Mouse (Mus musculus): ENCODE measurements around the gene Notum.

Gene Notum

DNA sequence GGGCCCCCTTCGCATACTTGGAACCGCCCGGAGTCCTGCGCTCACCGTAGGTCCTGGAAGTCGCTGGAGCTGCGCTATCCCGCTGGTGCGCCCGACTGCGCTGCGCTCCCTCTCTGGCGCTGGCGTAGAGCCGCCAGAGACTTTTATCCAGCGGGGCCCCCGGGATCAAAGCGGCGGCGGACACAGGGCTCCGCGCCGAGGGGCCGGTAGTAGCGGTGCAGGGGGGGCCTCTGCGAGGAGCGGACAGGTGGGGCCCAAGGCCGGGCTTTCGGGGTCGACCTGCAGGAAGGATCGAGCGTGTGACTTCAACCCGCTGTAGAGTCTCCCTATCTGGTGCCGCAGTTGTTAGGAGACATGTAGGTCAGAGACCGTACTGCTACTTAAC is at the start of gene Notum:
Notum (minus strand) TSS at position 100 of the 385 bp plus-strand sequence.
- 3% methylated on average over 35 of the region's 35 CpGs for WGBS

DNA sequence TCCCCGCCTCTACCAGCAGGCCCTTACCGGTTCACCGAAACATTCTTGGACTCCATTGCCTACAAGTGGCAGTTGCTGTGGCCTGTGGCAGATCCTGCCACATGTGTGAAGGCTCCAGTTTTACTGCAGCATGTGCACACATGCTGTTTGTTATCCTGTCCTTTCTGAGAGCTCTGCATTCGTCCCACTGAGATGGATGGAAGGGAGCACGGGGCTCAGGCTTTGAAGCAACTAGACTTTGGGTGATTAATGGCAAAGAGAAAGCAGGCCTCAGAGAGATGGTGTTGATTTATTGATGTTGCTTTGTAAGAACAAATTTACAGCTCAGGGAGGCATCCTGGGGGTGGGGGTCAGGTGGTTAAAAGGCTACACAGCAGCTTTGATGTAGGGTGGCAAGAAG is 49.7 kb upstream of the Notum start:
- 90% methylated on average over 5 of the region's 5 CpGs for WGBS

DNA sequence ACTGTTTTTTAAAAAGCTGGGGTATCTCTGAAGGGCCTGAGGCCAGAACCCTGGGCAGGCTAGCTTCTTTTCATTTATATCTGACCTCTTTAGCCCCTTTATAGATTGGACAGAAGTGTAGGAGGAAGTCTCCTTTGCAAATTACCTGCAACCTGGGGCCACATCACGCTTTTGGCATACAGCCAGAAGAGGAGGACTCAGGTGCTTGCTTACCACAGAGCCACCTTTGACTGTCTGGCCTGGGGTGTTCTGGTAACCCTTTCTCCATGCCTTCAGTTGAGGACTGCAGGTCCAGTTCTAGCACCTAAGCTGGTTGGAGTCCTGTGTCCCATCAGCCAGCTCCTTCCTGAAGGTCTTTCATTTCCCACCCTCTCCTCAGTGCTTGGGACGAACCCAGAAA is 48.6 kb upstream of the Notum start:
- WGBS, result 80% methylated on average over 2 of the region's 2 CpGs

DNA sequence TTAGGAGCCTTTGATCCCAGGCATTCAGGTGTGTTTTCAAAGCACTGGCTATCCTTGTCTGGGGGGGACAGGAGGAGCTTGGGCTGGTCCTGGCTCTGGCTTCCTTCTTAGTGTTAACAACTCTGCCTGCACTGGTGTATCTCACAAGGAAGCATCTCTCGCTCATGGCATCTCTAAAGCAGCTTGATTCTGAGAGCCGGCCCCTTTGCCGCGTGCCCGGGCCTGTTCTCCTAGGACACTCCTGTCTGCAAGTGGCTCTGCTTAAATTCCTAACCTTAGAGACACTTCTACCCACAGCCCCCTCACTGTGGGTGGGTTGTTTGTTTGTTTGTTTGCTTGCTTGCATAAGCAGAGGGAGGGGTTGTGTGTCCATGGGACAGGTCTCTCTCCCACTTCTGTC is 47.0 kb upstream of the Notum start:
- WGBS, result 60% methylated on average over 5 of the region's 5 CpGs

DNA sequence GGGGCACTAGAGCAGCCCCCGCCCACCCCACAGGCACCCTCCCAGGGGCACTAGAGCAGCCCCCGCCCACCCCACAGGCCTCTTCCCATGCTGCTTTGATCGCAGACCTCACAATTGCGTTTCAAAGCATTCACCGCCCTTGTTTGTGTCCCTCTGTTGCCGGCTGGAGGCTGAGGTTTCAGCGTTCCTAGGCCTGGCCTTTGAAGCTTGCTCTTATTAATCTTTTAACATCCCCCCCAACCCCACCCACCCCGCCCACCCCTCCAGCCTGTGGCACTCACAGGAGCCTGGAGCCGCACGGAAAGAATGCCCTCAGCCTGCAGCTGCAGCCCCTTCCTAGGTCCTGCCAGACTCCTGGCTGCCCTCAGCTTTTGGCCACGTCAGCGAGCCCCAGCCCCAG is 46.2 kb upstream of the Notum start:
- 49% methylated on average over 12 of the region's 12 CpGs for WGBS

DNA sequence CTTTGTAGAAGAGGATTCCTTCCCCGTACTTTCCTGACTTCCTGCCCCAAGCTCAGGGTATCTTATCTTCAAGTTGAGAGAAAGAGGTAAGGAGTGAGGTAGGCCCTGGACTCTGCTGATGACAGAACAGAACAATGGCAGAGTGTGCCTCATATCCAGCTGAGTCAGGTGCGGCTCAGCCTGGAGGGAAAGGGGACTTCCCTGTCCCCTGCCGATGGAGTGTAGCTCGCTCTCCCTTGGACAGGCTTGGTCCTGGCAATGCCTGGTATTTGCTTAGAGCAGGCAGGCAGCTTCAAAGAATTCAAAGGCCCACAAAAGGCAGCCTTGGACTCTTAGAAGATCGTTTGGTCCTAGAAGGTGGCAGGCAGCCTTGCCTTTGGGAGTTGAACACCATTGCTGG is 45.1 kb upstream of the Notum start:
- WGBS, result 59% methylated on average over 5 of the region's 5 CpGs

DNA sequence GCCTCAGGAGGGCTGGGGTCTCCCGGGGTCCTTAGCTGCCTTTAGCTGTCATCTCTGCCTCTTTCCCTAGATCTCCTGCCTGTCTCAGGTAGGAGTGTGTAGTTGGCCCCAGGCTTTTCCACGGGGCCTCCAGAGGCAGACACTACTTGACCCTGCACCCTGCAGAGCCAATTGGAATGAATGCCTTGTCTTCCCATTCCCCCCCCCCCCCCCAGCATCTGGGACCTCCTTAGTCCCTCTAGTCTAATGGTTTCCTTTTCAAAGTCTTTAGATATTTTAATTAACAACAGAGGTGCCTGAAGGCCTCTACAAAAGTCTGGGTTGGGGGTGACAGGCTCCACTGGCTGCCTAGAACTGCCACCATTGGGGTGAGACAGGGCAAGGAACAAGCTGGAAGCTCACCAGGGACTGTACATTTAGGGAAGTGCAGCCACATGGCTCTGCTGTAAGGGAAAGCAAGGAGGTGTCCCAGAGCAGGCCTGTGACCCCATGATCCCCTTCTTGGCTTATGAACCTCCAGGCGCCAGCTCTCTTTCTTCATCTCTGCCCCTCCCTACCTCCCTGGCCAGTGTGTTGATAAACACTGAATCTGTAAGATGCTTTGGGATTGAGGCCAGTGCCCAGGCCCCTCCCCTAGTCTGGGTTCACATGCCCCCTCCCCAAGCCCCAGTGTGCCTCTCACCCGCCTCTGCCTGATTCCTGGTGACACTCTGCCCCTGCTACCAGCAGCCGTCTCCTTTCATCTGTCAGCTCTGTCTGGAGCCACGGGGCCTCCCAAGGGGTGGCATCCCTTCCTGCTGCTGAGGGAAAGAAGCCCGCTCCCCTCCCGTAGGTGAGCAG is 43.7 kb upstream of the Notum start:
- WGBS, result 60% methylated on average over 7 of the region's 8 CpGs

DNA sequence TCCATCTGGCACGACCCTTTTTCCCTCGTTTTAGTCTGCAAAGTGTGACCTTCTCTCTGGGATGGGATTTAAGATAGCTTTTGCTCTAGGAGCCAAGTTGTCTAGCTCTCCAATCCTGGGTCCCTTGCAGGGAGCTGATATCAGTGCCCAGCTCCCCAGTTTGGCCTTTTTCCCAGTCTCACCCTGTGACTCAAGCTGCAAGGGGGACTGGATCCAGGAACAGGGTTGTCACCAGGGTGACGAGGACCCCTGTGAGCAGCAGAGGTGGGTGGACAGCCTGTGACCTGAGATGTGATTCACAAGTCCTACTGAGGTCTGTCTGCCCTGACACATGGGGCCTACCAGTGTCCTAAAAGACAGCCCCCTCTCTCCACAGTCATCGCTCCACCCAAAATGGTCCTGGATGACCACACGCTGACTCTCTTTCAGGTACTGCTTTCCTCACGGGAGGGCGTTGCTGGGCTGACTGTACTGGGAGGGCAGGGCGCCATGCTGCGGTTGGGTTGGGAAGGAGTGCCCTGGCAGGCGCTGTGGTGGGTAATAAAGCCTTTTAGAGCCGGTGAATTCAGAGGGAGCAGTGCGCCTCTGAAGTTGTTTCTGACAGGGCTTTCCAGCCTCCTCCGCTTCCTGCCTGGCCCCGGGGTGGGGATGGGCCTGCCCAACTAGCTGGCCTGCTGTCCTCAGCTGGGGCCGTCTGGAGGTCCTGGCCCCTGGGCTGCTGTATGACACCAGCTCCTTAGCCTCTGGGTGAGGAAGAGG is 42.9 kb upstream of the Notum start:
- WGBS, result 68% methylated on average over 15 of the region's 15 CpGs

DNA sequence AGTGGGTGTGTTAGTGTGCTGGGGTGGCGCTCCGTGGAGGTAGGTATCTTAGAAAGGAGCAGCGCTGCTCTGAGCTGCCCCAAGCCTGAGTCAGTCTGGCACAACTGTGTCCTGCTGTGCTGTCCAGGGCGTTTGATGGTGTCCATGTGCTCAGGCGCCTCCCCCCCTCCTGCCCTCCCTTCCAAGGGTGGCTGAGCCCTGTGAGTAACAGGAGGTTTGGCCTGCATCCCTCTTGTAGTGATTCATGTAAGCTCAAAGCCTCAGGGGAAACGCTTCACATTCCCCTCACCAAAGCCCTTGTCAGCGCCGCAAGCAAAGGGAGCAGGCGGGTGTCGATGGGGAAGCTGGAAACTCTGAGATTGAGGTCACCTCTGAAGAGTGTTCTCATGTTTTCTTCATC is 36.8 kb upstream of the Notum start:
- 57% methylated on average over 10 of the region's 10 CpGs for WGBS

DNA sequence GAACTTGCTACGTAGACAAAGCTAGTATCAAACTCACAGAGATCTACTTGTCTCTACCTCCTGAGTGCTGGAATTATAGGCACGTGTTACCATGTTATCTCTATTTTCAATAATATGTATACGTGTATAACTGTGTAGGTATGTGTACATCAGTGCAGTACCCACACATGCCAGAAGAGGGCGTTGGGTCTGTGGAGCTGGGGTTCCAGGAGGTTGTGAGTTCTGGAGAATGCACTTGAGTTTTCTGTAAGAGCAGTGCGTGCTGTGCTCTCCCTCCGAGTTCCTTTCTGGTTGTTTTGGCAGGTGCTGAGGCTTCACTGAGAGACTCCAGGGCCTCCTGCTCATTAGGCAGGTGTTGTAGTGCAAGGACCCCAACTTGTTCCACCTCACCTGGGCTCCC is 35.6 kb upstream of the Notum start:
- WGBS, result 87% methylated on average over 6 of the region's 6 CpGs

DNA sequence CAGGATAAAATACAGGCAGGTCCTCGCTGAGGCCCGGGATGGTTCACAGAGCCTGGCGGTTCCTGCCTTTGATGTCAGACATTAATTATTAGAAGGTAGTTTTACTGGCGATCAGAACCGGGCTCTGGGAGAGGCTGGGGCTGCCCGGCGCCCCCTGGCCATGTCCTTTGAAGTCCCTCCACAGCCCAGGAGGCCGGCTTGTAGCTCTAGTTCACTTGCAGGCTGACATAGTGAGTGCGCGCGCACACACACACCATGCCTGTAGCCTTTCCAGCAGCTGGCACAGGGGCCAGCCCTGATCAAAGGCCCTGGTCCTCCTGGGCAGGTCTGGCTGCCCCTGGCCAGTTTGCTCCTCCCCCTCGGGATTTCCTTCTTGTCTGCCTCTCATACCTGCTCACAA is 34.7 kb upstream of the Notum start:
- WGBS, result 66% methylated on average over 12 of the region's 12 CpGs

DNA sequence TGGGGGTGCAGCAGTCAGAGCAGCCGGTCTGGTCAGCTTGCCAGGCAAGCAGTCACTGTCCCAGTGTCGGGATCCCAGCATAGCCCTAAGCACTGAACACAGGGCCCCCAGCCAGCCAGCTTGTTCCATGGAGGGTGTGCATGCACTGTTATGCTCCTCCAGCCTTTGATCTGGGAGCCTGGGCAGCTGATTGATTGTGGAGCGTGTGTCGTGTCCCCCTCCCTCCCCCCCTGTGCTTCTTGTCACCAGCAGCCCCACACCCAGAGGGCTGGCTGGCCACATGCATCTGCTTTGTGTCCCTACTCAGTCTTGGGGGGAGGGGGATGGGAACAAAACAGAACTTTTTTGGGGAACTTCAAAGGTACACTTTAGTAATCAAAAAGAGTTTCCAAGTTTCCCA is 34.2 kb upstream of the Notum start:
- 37% methylated on average over 4 of the region's 4 CpGs for WGBS

DNA sequence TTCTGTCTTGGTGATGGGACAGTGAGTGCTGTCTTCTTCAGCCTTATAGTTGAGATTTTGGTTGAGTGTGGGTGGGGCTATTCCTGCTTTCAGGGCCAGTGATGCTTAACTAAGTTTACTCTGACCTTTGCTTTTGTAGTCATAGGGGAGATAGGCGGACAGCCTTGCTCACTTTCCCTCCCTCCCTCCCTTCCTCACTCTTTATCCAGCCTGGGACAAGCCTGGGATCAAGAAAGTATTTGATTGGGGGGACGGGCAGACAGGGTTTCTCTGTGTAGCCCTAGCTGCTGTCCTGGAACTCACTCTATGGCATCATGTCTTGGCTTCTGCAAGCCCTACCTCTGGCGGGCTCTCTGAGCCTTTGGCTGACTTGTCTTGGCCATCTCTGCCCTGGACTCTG is 32.5 kb upstream of the Notum start:
- 86% methylated on average over 3 of the region's 3 CpGs for WGBS

DNA sequence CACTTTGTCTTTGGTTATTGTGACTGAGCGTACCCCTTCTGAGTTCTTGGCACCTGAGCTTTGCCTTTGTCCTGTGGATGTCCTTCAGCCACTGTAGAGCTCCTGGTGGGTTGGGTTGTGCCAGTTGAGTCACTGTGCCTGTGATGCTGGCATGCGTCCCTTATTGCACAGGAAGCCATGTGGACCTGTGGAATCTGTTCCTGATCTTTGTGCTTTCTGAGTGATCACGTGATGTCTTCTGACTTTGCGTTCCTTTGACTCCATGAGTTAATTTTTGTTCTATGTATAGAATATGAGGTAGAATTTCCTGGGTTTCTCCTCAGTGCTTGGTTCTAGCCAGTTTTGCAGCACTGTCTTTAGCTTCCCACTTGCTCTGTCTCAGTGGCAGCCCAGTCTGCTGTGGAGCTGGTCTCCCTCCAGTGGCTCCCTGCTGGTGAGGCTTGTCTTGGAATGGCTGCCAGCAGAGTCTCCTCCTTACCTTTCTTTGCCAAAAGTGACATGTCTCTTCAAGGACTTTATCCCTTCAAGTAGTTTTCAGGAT is 31.6 kb upstream of the Notum start:
- 53% methylated on average over 4 of the region's 4 CpGs for WGBS

DNA sequence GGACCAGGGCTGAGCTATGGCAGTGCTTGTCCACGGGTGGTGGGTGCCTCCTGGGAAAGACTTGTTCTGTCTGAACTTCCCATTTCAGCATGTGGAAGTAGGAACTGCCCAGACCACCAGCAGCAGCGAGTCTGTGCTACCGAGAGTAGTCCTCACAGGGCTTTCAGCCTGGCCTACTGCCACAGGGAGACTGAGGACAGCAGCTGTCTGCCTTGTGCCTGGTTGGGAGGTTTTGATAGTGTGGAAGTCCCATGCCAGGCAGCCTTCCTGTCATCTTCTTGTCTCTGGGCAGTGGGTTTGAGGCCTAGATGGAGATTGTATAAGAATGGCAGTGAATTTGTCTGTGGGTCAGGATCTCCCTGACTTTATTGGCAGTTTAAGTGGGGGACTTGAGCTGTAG is 28.4 kb upstream of the Notum start:
- 73% methylated on average over 3 of the region's 3 CpGs for WGBS

DNA sequence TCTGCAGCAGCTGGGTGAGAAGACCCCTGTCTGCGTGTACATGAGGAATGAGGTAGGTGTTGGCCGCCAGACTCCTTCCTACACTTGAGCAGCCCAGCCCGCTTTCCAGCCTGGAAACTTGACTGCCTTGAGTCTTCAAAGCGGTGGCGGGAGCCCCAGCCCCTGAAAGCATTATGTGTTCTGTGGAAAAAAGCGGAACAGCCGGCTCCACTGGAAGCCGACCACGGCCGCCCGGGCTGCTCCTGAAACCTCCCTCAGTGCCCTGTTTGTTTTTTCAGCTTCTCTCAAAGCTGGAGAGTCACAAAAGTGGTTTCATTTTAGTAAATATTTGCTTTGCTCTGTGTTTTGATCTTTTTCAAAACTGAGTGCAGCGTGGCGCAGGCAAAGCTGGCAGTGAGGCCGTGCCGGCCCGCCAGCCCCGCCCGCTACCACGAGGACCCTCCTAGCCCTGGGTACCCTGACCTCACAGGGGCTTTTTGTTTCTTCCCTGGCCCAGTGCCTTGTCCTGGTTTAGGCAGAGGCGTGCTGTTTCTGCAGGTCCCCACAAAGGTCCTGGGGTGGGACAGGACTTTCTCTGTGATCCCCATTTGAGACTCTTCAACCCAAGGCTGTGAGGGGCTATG is 25.8 kb upstream of the Notum start:
- 59% methylated on average over 20 of the region's 20 CpGs for WGBS

DNA sequence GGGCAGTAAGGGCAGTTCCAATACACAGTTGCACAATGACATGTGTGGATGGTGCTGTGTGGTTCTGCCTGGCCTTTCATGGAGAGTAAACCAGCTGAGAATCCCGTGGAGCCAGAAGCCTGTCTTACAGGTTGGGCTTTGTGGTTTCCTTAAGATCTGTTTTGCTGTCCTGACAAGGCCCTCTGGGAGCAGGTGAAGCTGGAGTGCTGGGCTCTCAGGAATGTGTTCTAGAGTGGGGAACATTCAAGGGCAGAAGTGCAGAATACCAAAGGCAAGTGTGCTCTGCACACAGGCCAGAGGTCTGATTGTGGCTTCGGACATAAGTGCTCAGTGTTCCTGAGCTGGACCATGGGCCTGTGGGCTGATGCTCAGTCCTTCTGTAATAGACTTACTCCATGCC is 23.7 kb upstream of the Notum start:
- WGBS, result 95% methylated on average over 2 of the region's 2 CpGs

DNA sequence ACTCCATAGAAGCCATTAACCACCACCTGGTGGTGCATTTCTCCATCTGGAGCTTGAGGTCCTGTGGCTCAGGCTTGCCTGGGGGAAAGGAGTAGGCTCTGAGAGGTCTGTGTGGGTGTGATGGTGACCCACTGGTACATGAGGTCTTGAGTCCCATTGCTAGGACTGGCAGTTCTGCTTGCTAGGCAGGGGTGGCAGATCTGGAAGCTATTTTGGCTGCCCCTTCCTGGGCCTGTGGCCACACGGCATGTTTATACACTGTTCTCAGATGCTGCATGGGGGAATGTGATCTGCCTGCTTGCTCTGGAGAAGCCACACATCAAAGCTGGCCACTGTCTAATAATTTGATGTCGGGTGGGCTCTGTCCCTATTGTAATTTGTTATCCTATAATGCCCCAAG is 23.1 kb upstream of the Notum start:
- WGBS, result 78% methylated on average over 2 of the region's 2 CpGs

DNA sequence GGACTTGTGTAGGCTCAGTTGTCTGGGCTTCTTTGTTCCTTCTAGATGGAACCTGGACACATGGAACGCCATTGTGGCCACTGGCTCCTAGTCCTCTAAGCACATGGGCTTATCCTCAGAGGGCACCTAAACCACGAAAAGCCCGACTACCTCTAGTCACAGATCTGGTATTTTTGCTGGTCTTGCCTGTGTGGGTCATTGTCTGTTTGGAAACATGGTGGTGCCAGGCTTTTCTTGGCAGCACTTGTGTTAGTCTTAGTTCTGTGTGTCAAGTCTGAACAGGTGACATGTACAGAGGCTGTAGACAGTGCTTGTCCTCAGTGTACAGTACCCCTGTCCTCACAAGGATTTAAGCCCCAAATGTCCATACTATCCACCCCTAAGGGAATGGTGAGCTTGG is 22.6 kb upstream of the Notum start:
- WGBS, result 86% methylated on average over 3 of the region's 3 CpGs

DNA sequence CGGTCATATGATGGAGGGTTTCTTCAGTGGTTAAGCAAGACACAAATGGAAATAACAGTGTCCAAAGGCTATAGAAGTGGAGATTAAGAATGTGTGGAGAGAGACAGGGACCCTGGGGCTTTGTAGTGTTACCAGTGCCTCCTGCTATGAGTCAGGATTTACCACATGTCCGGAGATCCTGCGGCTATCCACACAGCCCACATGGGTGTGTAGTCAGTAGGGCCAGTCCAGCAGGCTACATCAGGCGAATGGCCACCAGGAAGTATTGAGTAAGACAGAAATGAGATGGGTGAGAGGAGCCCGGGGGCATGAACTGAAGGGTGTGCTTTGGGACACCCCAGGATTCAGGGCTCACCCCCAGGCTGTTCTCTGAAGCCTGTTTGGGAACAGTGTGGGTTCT is 21.7 kb upstream of the Notum start:
- WGBS, result 85% methylated on average over 5 of the region's 5 CpGs

DNA sequence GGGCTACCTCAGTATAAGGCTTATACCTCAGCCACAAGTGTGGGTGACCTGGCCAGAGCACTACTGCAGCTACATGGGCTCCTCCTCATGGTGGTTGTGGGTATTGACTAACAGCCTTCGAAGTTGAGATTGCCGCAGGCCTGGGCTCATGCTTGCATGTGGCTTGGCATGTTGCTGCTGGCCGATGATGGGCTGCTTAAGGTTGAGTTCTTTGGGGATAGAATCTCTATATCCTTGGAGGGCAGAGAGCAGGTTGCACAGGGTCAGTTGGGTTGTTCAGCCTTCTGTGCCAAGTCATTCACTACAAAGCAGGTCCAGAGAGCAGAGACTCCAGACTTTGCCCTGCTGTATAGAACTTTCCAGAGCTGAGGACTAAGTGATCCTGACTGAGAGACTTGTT is 18.9 kb upstream of the Notum start:
- whole genome bisulfite sequencing, result 66% methylated on average over 3 of the region's 3 CpGs

DNA sequence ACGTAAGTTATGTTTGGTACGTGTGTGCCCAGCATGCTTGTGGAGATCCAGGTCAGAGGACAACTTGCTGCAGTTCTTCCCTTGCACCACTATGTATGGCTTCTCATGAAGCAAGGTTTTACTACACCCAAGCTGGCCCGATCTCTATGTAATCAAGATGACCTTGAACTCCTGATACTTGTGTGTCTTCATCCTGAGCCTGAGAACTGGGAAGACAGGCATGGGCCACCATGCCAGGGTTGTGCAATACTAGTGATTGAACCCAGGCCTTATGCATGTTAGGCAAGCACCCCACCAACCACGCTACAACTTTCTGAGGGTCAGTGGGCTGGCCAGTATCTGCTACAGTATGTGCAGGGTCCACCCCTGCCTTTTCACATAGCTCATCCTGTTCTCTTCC is 16.0 kb upstream of the Notum start:
- 97% methylated on average over 4 of the region's 4 CpGs for WGBS

DNA sequence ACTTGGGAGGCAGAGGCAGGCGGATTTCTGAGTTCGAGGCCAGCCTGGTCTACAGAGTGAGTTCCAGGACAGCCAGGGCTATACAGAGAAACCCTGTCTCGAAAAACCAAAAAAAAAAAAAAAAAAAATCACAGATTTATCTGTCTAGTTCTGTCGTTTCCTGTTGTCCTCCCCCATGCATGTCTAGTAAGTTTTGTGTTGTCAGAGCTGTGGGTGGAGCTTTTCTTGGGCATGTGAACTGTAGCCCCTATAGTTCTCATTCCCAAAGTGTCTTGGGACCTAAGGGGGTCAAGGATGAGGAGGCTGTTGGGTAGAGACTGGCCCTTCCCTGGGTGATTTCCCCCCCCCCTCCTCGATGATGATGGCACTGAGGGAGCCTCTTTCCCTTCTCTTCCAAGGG is 14.9 kb upstream of the Notum start:
- WGBS, result 77% methylated on average over 5 of the region's 5 CpGs
